Mouse (Mus musculus) neutrophil, adult 83 days (primary cell): ENCODE measurements around the gene Gm21708. TPM values are rescaled to one million over a fixed set of nuclear protein-coding genes. Genes with fewer than 3 reads are reported as not detected.

ENCODE experiments used
- total RNA-seq, 2 experiments: library from RNA; stranded (reverse); gene quantifications; one replicate each; pipeline ENCODE4 v1.2.4; 2023

Gm21708 gene
- not detected for total RNA-seq

DNA sequence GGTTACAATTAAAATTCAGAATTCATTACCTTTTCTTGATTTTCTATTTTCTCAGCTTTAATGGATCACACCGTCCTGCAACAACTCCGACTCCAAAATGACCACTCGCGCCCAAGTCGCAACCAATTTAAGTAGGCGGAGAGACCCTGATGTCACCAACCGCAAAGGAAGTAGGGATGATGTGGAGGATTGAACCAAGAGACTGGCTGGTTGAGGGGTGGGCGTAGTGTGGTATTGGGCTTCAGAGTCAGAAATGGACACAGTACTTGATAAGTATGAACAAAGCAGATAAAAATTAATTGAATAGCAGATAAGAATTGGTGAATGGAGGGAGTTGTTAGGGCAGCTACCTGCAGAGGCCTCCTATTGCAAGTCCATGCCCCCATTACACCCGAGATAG is at the start of gene Gm21708, which contains the start of gene Gm21704:
TSS of gene Gm21708 (minus strand) at position 101 of the 400 bp plus-strand sequence.
TSS of gene Gm21704 (minus strand) at position 101 of the 400 bp plus-strand sequence.

Other genes starting within 250 kb of the Gm21708 start
- gene Gm21677, start 103.7 kb downstream of the Gm21708 start, total RNA-seq, result not detected
- not detected for gene Gm21693, start 64.8 kb downstream of the Gm21708 start, total RNA-seq
- gene Gm21704, start within 50 bp of the Gm21708 start, total RNA-seq, result not detected